Mouse (Mus musculus) ES-Bruce4 (cell line): ENCODE results near the gene Cadm3. TPM values are rescaled to one million over a fixed set of nuclear protein-coding genes. Genes with fewer than 3 reads are reported as not detected.
"Not testable (repeated sequence)": the region's sequence is repeated elsewhere in the genome, so short reads cannot be mapped to it uniquely, and the experiment has no call there.

ENCODE experiments used
- H3K27ac ChIP-seq: 2 replicates; pipeline ENCODE4 v1.5.1; 2012; ENCODE audit warnings: low read length, inconsistent platforms; ENCODE audit not compliant: insufficient read depth
- H3K27me3 ChIP-seq: 2 replicates; pipeline ENCODE4 v1.6.1; 2012; ENCODE audit warnings: mild to moderate bottlenecking, low read length, inconsistent platforms; ENCODE audit not compliant: control insufficient read depth, poor library complexity, insufficient read depth, severe bottlenecking
- H3K36me3 ChIP-seq: 2 replicates; pipeline ENCODE4 v1.6.1; 2012; ENCODE audit warnings: inconsistent platforms, mild to moderate bottlenecking, low read length, moderate library complexity; ENCODE audit not compliant: control insufficient read depth, poor library complexity, insufficient read depth, severe bottlenecking
- H3K4me1 ChIP-seq: one replicate; pipeline ENCODE4 v1.8.1; 2011; ENCODE audit warnings: low read length; ENCODE audit not compliant: control insufficient read depth, insufficient read depth
- H3K4me3 ChIP-seq: 2 replicates; pipeline ENCODE4 v1.5.1; 2011; ENCODE audit warnings: low read depth, mild to moderate bottlenecking, low read length
- H3K9ac ChIP-seq: 2 replicates; pipeline ENCODE4 v1.6.1; 2012; ENCODE audit warnings: low read depth, mild to moderate bottlenecking, inconsistent platforms; ENCODE audit not compliant: poor library complexity, severe bottlenecking
- H3K9me3 ChIP-seq: replicated peaks from 2 replicates; pipeline ENCODE4 v1.6.1; 2012; ENCODE audit warnings: mild to moderate bottlenecking, low read length, inconsistent platforms; ENCODE audit not compliant: control insufficient read depth, poor library complexity, insufficient read depth, severe bottlenecking
- CTCF ChIP-seq: IDR thresholded peaks from one replicate; pipeline ENCODE4 v1.8.1; 2011; ENCODE audit warnings: low read depth, low read length
- EP300 ChIP-seq: IDR thresholded peaks from 2 replicates; pipeline ENCODE4 v1.6.1; 2011; ENCODE audit warnings: low read depth, low read length; ENCODE audit not compliant: insufficient read depth
- POLR2A ChIP-seq: IDR thresholded peaks from one replicate; pipeline ENCODE4 v1.8.1; 2011; ENCODE audit warnings: low read length; ENCODE audit not compliant: insufficient read depth
- polyA plus RNA-seq: library from polyadenylated mRNA; stranded (reverse); fragments of >200 nt; gene quantifications from 2 replicates; pipeline ENCODE4 v1.2.4, GENCODE M21; 2011; ENCODE audit warnings: low read depth; ENCODE audit not compliant: missing spikeins, insufficient read depth, insufficient read length

The Cadm3 gene
- polyA plus RNA-seq, 1 experiment, result 0.70 TPM

DNA sequence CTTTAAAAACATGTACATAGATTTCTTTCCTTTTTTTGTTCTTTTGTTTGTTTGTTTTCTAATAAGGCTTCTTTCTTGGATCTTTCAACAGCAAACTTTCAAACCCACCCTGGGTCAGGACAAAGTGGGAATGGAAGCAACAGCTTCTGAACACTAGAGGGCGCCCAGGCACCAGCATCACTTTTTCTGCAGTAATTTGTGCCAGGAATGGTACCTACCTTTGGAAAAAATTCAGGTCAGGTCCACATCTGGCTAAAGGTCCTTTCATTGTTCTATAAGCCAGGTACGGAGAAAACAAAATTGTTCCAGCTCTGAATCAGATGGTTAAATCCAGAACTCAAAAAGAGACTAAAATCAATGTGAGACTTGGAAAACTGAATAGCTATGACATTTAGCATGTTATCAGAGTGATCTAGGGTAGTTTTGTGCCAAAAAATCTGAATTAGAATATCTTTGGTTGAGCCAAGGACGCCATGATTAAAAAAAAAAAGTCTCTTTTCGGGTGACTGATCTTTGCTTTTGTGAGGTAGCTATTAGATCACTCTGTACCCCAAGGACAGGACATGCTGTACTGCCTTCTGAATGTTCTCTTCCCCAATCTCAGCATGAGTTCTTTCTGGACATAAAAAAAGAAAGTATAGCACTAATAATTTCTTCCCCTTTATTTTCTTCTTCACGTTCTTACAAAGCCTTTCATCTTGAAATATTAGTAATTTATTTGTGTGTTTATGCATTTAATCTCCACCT is 43.5 kb downstream of the Cadm3 start:
- no peak overlapping the region for H3K4me3 ChIP-seq
- no peak overlapping the region for H3K27ac ChIP-seq
- H3K36me3 ChIP-seq, result no peaks in the 10 kb centered on the region
- H3K27me3 ChIP-seq, result no peaks in the 10 kb centered on the region
- TF ChIP-seq CTCF (peak; percentile 61), EP300 (no peak)
- no peaks in the 10 kb centered on the region for H3K4me1 ChIP-seq
- no peaks in the 10 kb centered on the region for H3K9me3 ChIP-seq
- H3K9ac ChIP-seq, result no peak overlapping the region

DNA sequence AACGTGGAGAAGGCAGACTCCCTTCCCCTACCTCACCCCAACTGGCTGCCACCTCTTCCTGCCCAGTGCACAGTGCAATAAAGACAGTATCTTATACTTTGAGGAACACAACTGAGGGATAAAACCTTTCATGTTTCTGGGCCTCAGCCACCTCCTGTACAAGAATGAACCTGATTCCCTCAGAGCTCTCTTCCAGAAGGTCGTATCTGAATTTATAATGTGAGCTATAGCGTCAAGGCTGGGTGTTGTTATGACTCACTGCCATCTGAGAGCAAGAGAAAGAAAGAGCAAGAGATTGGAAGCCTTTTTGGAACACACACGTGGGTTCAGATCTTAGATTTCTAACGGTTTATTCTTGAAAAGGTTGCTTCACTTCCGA is 45.3 kb downstream of the Cadm3 start:
- Histone ChIP-seq H3K9ac (no peak overlapping the region), H3K27ac (no peak overlapping the region), H3K4me1 (no peaks in the 10 kb centered on the region), H3K9me3 (no peaks in the 10 kb centered on the region), H3K4me3 (no peak overlapping the region), H3K36me3 (no peaks in the 10 kb centered on the region), H3K27me3 (no peaks in the 10 kb centered on the region)
- TF ChIP-seq CTCF, result no peak
- TF ChIP-seq POLR2A, result no peak
- TF ChIP-seq EP300, result no peak

DNA sequence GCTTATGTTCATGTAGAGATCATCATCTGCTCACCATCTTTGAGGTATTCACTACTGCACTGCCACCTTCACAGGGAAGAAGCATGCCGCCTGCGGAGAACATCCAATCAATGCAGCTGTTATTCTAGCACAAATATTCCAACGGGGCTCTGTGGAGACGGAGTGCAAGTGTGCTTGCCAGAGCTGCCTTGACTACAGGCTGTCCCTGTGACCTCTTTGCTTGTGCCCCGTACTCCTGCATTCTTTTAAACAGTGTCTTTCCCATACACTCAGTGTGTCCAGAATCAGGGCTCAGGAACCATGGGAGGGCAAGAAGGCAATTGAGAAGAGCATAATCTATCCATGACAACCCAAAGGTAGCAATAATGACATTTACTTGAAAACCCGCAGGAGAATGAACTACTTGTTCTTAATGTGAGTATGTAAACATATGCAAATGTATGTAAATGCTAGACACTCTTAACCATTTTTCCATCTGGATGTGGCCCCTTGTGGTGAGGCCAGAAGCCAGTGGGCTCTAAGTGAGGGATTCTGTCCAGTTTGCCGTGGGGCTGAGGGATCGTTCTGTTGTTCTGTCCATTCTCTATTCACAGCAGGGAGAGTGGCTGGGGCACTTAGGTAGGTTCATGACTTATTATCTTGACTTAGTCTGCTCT is 45.8 kb downstream of the Cadm3 start:
- TF ChIP-seq EP300 (no peak), CTCF (no peak), POLR2A (no peak)
- no peaks in the 10 kb centered on the region for H3K4me1 ChIP-seq
- no peaks in the 10 kb centered on the region for H3K36me3 ChIP-seq
- H3K4me3 ChIP-seq, result no peak overlapping the region
- no peaks in the 10 kb centered on the region for H3K27me3 ChIP-seq
- H3K9me3 ChIP-seq, result no peaks in the 10 kb centered on the region
- no peak overlapping the region for H3K9ac ChIP-seq
- H3K27ac ChIP-seq, result no peak overlapping the region

DNA sequence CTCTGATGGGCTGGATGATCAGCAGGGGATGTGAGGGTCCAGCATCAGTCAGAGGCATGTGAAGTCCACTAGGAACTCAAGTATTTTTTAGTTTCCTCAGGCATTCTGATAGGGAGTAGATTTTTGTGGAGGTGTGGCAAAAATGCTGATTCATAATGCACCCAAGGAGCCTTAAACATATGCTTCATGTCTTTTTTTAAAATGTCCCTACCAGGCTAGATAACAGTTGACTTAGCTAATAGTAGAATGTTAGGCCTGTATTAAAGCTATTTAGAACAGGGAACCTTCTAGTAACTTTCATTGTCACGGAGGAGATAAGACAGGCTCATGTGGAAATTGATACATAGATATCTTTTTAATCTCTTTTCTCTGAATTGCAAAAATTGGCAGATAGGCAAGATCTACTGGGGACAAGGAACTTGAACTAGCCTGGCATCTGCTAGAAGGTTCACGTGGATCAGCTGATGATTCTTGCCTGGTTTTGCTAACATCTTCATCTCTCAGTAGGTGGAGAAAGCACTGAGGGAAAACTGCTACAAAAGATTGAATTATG is 49.5 kb downstream of the Cadm3 start:
- no peak overlapping the region for H3K27ac ChIP-seq
- no peaks in the 10 kb centered on the region for H3K4me1 ChIP-seq
- no peak overlapping the region for H3K9ac ChIP-seq
- H3K9me3 ChIP-seq, result no peaks in the 10 kb centered on the region
- no peak for TF ChIP-seq EP300
- TF ChIP-seq POLR2A, result no peak
- no peak for TF ChIP-seq CTCF
- H3K36me3 ChIP-seq, result no peaks in the 10 kb centered on the region
- no peaks in the 10 kb centered on the region for H3K27me3 ChIP-seq
- H3K4me3 ChIP-seq, result no peak overlapping the region

DNA sequence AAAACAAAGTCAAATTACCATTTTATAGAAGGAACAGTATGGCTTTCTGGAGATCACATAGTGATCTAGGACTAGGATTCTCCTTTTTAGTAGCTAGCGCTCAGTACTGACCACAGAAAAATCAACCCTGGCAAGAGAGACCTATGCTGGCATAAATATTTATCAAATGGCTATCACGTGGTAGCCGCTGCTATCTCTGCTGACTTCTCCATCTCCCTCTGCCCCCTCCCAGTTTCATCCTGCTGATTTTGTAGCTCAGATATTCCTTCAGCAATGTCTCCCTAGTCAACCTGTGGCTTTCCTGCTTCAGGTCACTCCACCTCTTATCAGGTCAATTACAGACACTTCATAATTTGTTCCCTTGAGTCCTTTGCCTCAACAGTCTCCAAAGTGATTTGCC is 51.8 kb downstream of the Cadm3 start:
- no peak overlapping the region for H3K9ac ChIP-seq
- H3K27me3 ChIP-seq, result no peaks in the 10 kb centered on the region
- H3K9me3 ChIP-seq, result no peaks in the 10 kb centered on the region
- H3K4me1 ChIP-seq, result no peaks in the 10 kb centered on the region
- no peak for TF ChIP-seq EP300
- no peak for TF ChIP-seq CTCF
- no peak for TF ChIP-seq POLR2A
- no peak overlapping the region for H3K4me3 ChIP-seq
- no peaks in the 10 kb centered on the region for H3K36me3 ChIP-seq
- H3K27ac ChIP-seq, result no peak overlapping the region

DNA sequence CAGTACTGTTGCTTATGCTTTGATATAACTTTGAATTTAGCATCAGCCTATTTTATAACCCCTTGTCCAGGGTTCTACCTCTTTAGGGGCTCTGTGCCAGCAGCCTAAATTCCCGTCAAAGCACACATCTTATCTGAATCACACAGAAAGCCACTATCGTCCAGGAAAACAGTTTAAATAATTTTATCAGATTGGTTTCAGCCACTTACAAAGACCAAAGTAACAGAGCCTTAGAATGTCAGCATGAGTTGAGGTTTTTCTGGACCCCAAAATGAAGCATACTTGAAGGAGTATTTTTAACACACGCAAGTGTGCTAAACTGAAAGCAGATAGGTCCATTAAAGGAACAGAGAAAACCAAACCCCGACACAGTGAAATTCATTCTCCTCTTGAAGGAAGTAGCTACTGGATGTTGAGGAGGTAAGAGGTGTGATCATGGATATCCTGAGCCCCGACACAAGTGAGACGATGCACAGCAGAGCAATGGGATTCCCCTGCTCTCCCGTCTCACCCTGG is 53.9 kb downstream of the Cadm3 start:
- not testable (repeated sequence) for H3K9me3 ChIP-seq, H3K4me1 ChIP-seq, H3K4me3 ChIP-seq, H3K36me3 ChIP-seq, H3K27ac ChIP-seq, H3K27me3 ChIP-seq, H3K9ac ChIP-seq

DNA sequence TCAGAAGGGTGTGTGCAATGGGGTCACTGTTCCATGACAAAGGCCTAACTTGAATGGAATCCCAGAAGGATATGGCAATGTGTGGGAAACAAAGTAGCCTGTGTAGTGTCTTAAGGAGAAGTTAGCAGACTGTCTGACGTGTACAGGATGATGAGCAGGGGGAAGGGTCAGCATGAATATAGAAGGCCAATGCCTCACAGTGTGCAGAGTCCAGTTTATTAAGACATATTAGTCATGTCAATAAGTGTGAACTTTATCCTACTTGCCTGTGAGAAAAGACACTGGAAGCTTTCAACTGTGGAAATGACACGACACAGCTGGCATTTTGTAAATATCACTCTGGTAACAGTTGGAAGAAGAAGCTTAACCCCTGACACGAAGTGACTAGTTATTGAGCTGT is 64.7 kb downstream of the Cadm3 start:
- H3K4me3 ChIP-seq, H3K36me3 ChIP-seq, H3K9ac ChIP-seq, H3K27ac ChIP-seq, H3K4me1 ChIP-seq, H3K27me3 ChIP-seq, H3K9me3 ChIP-seq: not testable (repeated sequence)
